21 mouse cellular contexts compared by ENCODE assay signal in genomic region chr9:95542475-95542874, GRCm38 (mm10). TPM values are rescaled to one million over a fixed set of nuclear protein-coding genes. Genes with fewer than 3 reads are reported as not detected.
DNase-seq lines count a peak whose midpoint lies in the region; ATAC-seq and TF ChIP-seq lines count a peak whose summit lies in the region.
"Had no signal": no experiment of that assay in that cellular context is flagged by ENCODE, and none has a peak within 500 bp of the region (broad histone marks: within the 10 kb centered on the region; RNA-seq: fewer than 3 reads in every experiment).

No protein-coding gene starts in this region.

- H3K9me3 ChIP-seq in forebrain, embryonic 11.5 days (ENCODE audit: control insufficient read depth, low read length) = no peaks in the 10 kb centered on the region
- H3K9me3 ChIP-seq in forebrain, embryonic 14.5 days (replicated peaks; ENCODE audit: control insufficient read depth, low read length) = no peaks in the 10 kb centered on the region
- no peaks in the 10 kb centered on the region for H3K9me3 ChIP-seq in liver, embryonic 12.5 days (replicated peaks)
- H3K9me3 ChIP-seq in midbrain, embryonic 15.5 days = no peaks in the 10 kb centered on the region
- H3K9me3 ChIP-seq: embryonic facial prominence, embryonic 12.5 days had no signal

- H3K4me1 ChIP-seq in forebrain, embryonic 11.5 days (replicated peaks; ENCODE audit: control insufficient read depth, insufficient read depth, low read length) = no peaks in the 10 kb centered on the region
- H3K4me1 ChIP-seq in forebrain, embryonic 14.5 days (ENCODE audit: control insufficient read depth, insufficient read depth, low read length) = no peaks in the 10 kb centered on the region
- H3K4me1 ChIP-seq in liver, adult 2 months (ENCODE audit: control insufficient read depth, insufficient read depth, low read length) = peaks cover 20% of the 10 kb centered on the region
- H3K4me1 ChIP-seq in liver, embryonic 12.5 days = peaks cover 24% of the 10 kb centered on the region
- peaks cover 4% of the 10 kb centered on the region for H3K4me1 ChIP-seq in midbrain, embryonic 15.5 days
- H3K4me1 ChIP-seq: embryonic facial prominence, embryonic 12.5 days had no signal

- no peak overlapping the region for H3K4me2 ChIP-seq in forebrain, embryonic 11.5 days (ENCODE audit: low read depth, low read length, severe bottlenecking)
- H3K4me2 ChIP-seq in forebrain, embryonic 14.5 days (ENCODE audit: low read length) = no peak overlapping the region
- H3K4me2 ChIP-seq in liver, embryonic 12.5 days = no peak overlapping the region
- H3K4me2 ChIP-seq in midbrain, embryonic 15.5 days = no peak overlapping the region
- H3K4me2 ChIP-seq: embryonic facial prominence, embryonic 12.5 days; heart, embryonic 11.5 days had no signal

- no peak overlapping the region for H3K27ac ChIP-seq in forebrain, embryonic 11.5 days (ENCODE audit: low read depth, low read length)
- H3K27ac ChIP-seq in forebrain, embryonic 14.5 days (ENCODE audit: low read depth, low read length) = no peak overlapping the region
- H3K27ac ChIP-seq in liver, adult 2 months (replicated peaks; ENCODE audit: insufficient read depth, low read depth, low read length) = peak overlapping the region; percentile 75
- H3K27ac ChIP-seq in liver, embryonic 12.5 days = peak overlapping the region; percentile 64
- H3K27ac ChIP-seq in midbrain, embryonic 15.5 days = peak overlapping the region; percentile 65
- H3K27ac ChIP-seq: embryonic facial prominence, embryonic 12.5 days had no signal

- WGBS in forebrain, embryonic 11.5 days = 84% methylated on average over 6 of the region's 6 CpGs
- WGBS in forebrain, embryonic 14.5 days = 76% methylated on average over 6 of the region's 6 CpGs
- 16% methylated on average over 6 of the region's 6 CpGs for WGBS in liver, adult 2 months
- WGBS in liver, embryonic 12.5 days (ENCODE audit: insufficient replicate concordance) = 68% methylated on average over 6 of the region's 6 CpGs
- 78% methylated on average over 6 of the region's 6 CpGs for WGBS in midbrain, embryonic 15.5 days

- no peak for TF ChIP-seq CTCF in liver, adult 2 months (IDR thresholded peaks at IDR 0.05; ENCODE audit: low read depth, low read length)

- TF ChIP-seq POLR2A in liver, adult 2 months (IDR thresholded peaks at IDR 0.05; ENCODE audit: extremely low read depth, insufficient read depth, low read length) = no peak

- H3K79me2 ChIP-seq in liver, adult 2 months (ENCODE audit: control insufficient read depth, insufficient read depth, low read length) = no peaks in the 10 kb centered on the region

- DNase-seq in forebrain, embryonic 11.5 days (ENCODE audit: low spot score) = no peak
- no peak for DNase-seq in forebrain, embryonic 14.5 days (ENCODE audit: low spot score)
- peak; percentile 78 for DNase-seq in liver, adult 2 months (ENCODE audit: extremely low read depth, low read depth, low spot score)
- DNase-seq in liver = no peak
- no peak for DNase-seq in natural killer cell, adult 2 months (ENCODE audit: low spot score in 2 of 2)
- no peak for DNase-seq in layer of hippocampus, postnatal 14 days (ENCODE audit: low spot score in 2 of 2)
- DNase-seq: adrenal gland, postnatal 10 days; cerebellum, adult 9-11 months; forebrain, postnatal 0 days; heart, postnatal 10 days; lung, adult 2 months; thymus, postnatal 4 days had no signal

- H3K27me3 ChIP-seq in forebrain, embryonic 11.5 days (ENCODE audit: control insufficient read depth, insufficient read depth, low read length) = no peaks in the 10 kb centered on the region
- H3K27me3 ChIP-seq in forebrain, embryonic 14.5 days (replicated peaks; ENCODE audit: control insufficient read depth, insufficient read depth, low read length) = no peaks in the 10 kb centered on the region
- no peaks in the 10 kb centered on the region for H3K27me3 ChIP-seq in liver, adult 2 months (ENCODE audit: control insufficient read depth, insufficient read depth, low read length)
- peaks cover 9% of the 10 kb centered on the region; the same call in 1 of the 2 replicates for H3K27me3 ChIP-seq in liver, embryonic 12.5 days (replicated peaks)
- no peaks in the 10 kb centered on the region for H3K27me3 ChIP-seq in midbrain, embryonic 15.5 days (replicated peaks)
- H3K27me3 ChIP-seq: embryonic facial prominence, embryonic 12.5 days had no signal

- no peaks in the 10 kb centered on the region for H3K36me3 ChIP-seq in forebrain, embryonic 11.5 days (ENCODE audit: control insufficient read depth, insufficient read depth, low read length)
- no peaks in the 10 kb centered on the region for H3K36me3 ChIP-seq in forebrain, embryonic 14.5 days (ENCODE audit: control insufficient read depth, insufficient read depth, low read length)
- H3K36me3 ChIP-seq in liver, adult 2 months (ENCODE audit: control insufficient read depth, insufficient read depth, low read length) = no peaks in the 10 kb centered on the region
- H3K36me3 ChIP-seq in liver, embryonic 12.5 days = no peaks in the 10 kb centered on the region
- no peaks in the 10 kb centered on the region for H3K36me3 ChIP-seq in midbrain, embryonic 15.5 days (replicated peaks)
- H3K36me3 ChIP-seq: embryonic facial prominence, embryonic 12.5 days had no signal

- no peak overlapping the region for H3K4me3 ChIP-seq in forebrain, embryonic 11.5 days (ENCODE audit: low read depth, low read length)
- H3K4me3 ChIP-seq in forebrain, embryonic 14.5 days (ENCODE audit: low read depth, low read length) = no peak overlapping the region
- no peak overlapping the region for H3K4me3 ChIP-seq in liver, adult 2 months (ENCODE audit: insufficient read depth, low read depth, low read length)
- H3K4me3 ChIP-seq in liver, embryonic 12.5 days = no peak overlapping the region
- no peak overlapping the region for H3K4me3 ChIP-seq in midbrain, embryonic 15.5 days
- H3K4me3 ChIP-seq: embryonic facial prominence, embryonic 12.5 days; erythroblast, embryonic 14.5 days had no signal

- no peak for ATAC-seq in forebrain, embryonic 11.5 days (replicated peaks; ENCODE audit: low FRiP score)
- no peak for ATAC-seq in forebrain, embryonic 14.5 days
- no peak for ATAC-seq in liver, embryonic 12.5 days
- ATAC-seq in midbrain, embryonic 15.5 days (replicated peaks) = no peak; the same call in 1 of the 2 replicates
- ATAC-seq: activated CD4-positive, CD25-positive, alpha-beta regulatory T cell, adult 4 months; CD4-positive, CD25-positive, alpha-beta regulatory T cell, adult 4 months; forebrain, postnatal 0 days; hindbrain, embryonic 16.5 days; intestine, postnatal 0 days had no signal

- H3K9ac ChIP-seq in forebrain, embryonic 11.5 days (ENCODE audit: low read length) = 0 out of 2 replicates have a peak overlapping the region, but pooled peaks have one; percentile 2
- no peak overlapping the region for H3K9ac ChIP-seq in forebrain, embryonic 14.5 days (ENCODE audit: low read length)
- H3K9ac ChIP-seq in liver, adult 2 months (ENCODE audit: low read depth, low read length) = no peak overlapping the region
- H3K9ac ChIP-seq in liver, embryonic 12.5 days = no peak overlapping the region
- H3K9ac ChIP-seq in midbrain, embryonic 15.5 days = no peak overlapping the region
- H3K9ac ChIP-seq: forebrain, postnatal 0 days had no signal

RNA-seq across cellular contexts. Expression of gene Paqr9, which starts 17.0 kb away (rescaled TPM):
- polyA plus RNA-seq in forebrain, embryonic 11.5 days (2014; fragmentation: Nextera tagmentation; extraction: Ambion mirVana) = 0.27 and 0.41 TPM in 2 replicates
- polyA plus RNA-seq in forebrain, embryonic 14.5 days (2014; fragmentation: Nextera tagmentation; extraction: Ambion mirVana) = 1.9 and 3.1 TPM in 2 replicates
- 56.1 and 56.8 TPM in 2 replicates for total RNA-seq in liver, adult 2 months (2014; rRNA removed)
- polyA plus RNA-seq in liver, adult 2 months (2012; rRNA removed) = 107 and 154 TPM in 2 replicates
- polyA plus RNA-seq in liver, embryonic 12.5 days (2016; fragmentation: Nextera tagmentation; extraction: Ambion mirVana) = 14.2 and 14.3 TPM in 2 replicates
- polyA plus RNA-seq in midbrain, embryonic 15.5 days (2015; fragmentation: Nextera tagmentation; extraction: Ambion mirVana) = 5.1 and 5.3 TPM in 2 replicates
- 10 to 100 TPM; 48.2 to 48.6 TPM for total RNA-seq in layer of hippocampus, postnatal 14 days (2021)

RNA-seq across cellular contexts. Expression of gene U2surp, which starts 30.7 kb away (rescaled TPM):
- polyA plus RNA-seq in forebrain, embryonic 11.5 days (2014; fragmentation: Nextera tagmentation; extraction: Ambion mirVana) = 130 and 159 TPM in 2 replicates
- 129 and 132 TPM in 2 replicates for polyA plus RNA-seq in forebrain, embryonic 14.5 days (2014; fragmentation: Nextera tagmentation; extraction: Ambion mirVana)
- total RNA-seq in liver, adult 2 months (2014; rRNA removed) = 18.1 and 21.8 TPM in 2 replicates
- 1.5 and 1.7 TPM in 2 replicates for polyA plus RNA-seq in liver, adult 2 months (2012; rRNA removed)
- 95.2 and 98.9 TPM in 2 replicates for polyA plus RNA-seq in liver, embryonic 12.5 days (2016; fragmentation: Nextera tagmentation; extraction: Ambion mirVana)
- 115 and 129 TPM in 2 replicates for polyA plus RNA-seq in midbrain, embryonic 15.5 days (2015; fragmentation: Nextera tagmentation; extraction: Ambion mirVana)
- 10 to 100 TPM; 62.6 to 69.0 TPM for total RNA-seq in layer of hippocampus, postnatal 14 days (2021)

Comparison
In these comparisons a context has a peak if more than half of its experiments do, and no peak if none do; other contexts are left out.
1. RNA of gene U2surp, which starts 30.7 kb away (polyA plus RNA-seq): 130 to 159 TPM in forebrain, embryonic 11.5 days, 115 to 129 TPM in midbrain, embryonic 15.5 days, 129 to 132 TPM in forebrain, embryonic 14.5 days and 95.2 to 98.9 TPM in liver, embryonic 12.5 days; 1.5 to 1.7 TPM in liver, adult 2 months; every median in the first group is over 10 times any median in the second.
2. H3K27ac ChIP-seq: peak in liver, adult 2 months (single experiment), liver, embryonic 12.5 days (single experiment) and midbrain, embryonic 15.5 days (single experiment); none in forebrain, embryonic 11.5 days (single experiment) and forebrain, embryonic 14.5 days (single experiment).